ENCODE assay signal across 18 mouse cellular contexts in genomic region chr17:4472412-4472811, GRCm38 (mm10).
A peak's percentile ranks its signal among the peaks of the same experiment; 100 is the strongest.
DNase-seq lines count a peak whose midpoint lies in the region; ATAC-seq lines count a peak whose summit lies in the region.
"Had no signal": no experiment of that assay in that cellular context is flagged by ENCODE, and none has a peak within 500 bp of the region (broad histone marks: within the 10 kb centered on the region; RNA-seq: fewer than 3 reads in every experiment).

No protein-coding gene starts in this region.

- no peak overlapping the region for H3K27ac ChIP-seq in heart, embryonic 12.5 days (ENCODE audit: poor library complexity, severe bottlenecking)
- no peak overlapping the region for H3K27ac ChIP-seq in heart, embryonic 11.5 days (ENCODE audit: low read depth, low read length)
- peak overlapping the region; percentile 26; the same call in 1 of the 2 replicates for H3K27ac ChIP-seq in midbrain, embryonic 15.5 days
- H3K27ac ChIP-seq in midbrain, embryonic 11.5 days (ENCODE audit: low read depth, low read length) = no peak overlapping the region
- H3K27ac ChIP-seq in limb, embryonic 10.5 days = peak overlapping the region; percentile 31; the same call in 1 of the 2 replicates
- H3K27ac ChIP-seq: embryonic facial prominence, embryonic 13.5 days; forebrain, embryonic 12.5 days; heart, embryonic 15.5 days; hindbrain, embryonic 14.5 days had no signal

- peak overlapping the region; percentile 16; the same call in 1 of the 2 replicates for H3K9ac ChIP-seq in heart, embryonic 12.5 days
- no peak overlapping the region for H3K9ac ChIP-seq in heart, embryonic 11.5 days (ENCODE audit: low read depth, low read length)
- no peak overlapping the region for H3K9ac ChIP-seq in midbrain, embryonic 15.5 days
- no peak overlapping the region for H3K9ac ChIP-seq in midbrain, embryonic 11.5 days (ENCODE audit: low read length)
- H3K9ac ChIP-seq: embryonic facial prominence, embryonic 13.5 days; forebrain, embryonic 12.5 days; heart, embryonic 15.5 days; hindbrain, embryonic 14.5 days had no signal

- DNase-seq in midbrain, embryonic 11.5 days (ENCODE audit: low spot score, missing footprints) = no peak
- DNase-seq in limb, embryonic 10.5 days (ENCODE audit: low spot score) = no peak
- DNase-seq in right cerebral cortex, postnatal 4 days = no peak
- DNase-seq: adrenal gland, postnatal 14 days; cerebellum, adult 11 months; cerebellum, adult 8-10 months; cerebellum, postnatal 14 days; gastrocnemius, postnatal 36 days; heart, adult 11 months; heart, postnatal 14 days had no signal

- ATAC-seq in heart, embryonic 12.5 days (ENCODE audit: insufficient number of reproducible peaks, low FRiP score) = no peak
- ATAC-seq in heart, embryonic 11.5 days (replicated peaks; ENCODE audit: insufficient number of reproducible peaks, low FRiP score, low TSS enrichment) = no peak
- no peak for ATAC-seq in midbrain, embryonic 15.5 days (replicated peaks)
- ATAC-seq in midbrain, embryonic 11.5 days (ENCODE audit: low FRiP score) = no peak
- ATAC-seq in cerebellum, adult (ENCODE audit: insufficient number of reproducible peaks, low FRiP score, low TSS enrichment) = no peak

- no peaks in the 10 kb centered on the region for H3K27me3 ChIP-seq in heart, embryonic 12.5 days (replicated peaks)
- no peaks in the 10 kb centered on the region for H3K27me3 ChIP-seq in heart, embryonic 11.5 days (ENCODE audit: control insufficient read depth, insufficient read depth, low read length)
- no peaks in the 10 kb centered on the region for H3K27me3 ChIP-seq in midbrain, embryonic 15.5 days (replicated peaks)
- H3K27me3 ChIP-seq in midbrain, embryonic 11.5 days (ENCODE audit: control insufficient read depth, insufficient read depth, low read length) = no peaks in the 10 kb centered on the region
- H3K27me3 ChIP-seq in limb, embryonic 10.5 days (ENCODE audit: low read depth, poor library complexity, severe bottlenecking) = no peaks in the 10 kb centered on the region
- H3K27me3 ChIP-seq: embryonic facial prominence, embryonic 13.5 days; forebrain, embryonic 12.5 days; heart, embryonic 15.5 days had no signal

- H3K36me3 ChIP-seq in heart, embryonic 12.5 days = no peaks in the 10 kb centered on the region
- no peaks in the 10 kb centered on the region for H3K36me3 ChIP-seq in heart, embryonic 11.5 days (ENCODE audit: control insufficient read depth, insufficient read depth, low read length)
- no peaks in the 10 kb centered on the region for H3K36me3 ChIP-seq in midbrain, embryonic 15.5 days (replicated peaks)
- H3K36me3 ChIP-seq in midbrain, embryonic 11.5 days (ENCODE audit: control insufficient read depth, insufficient read depth, low read length) = no peaks in the 10 kb centered on the region
- H3K36me3 ChIP-seq in limb, embryonic 10.5 days = no peaks in the 10 kb centered on the region
- H3K36me3 ChIP-seq: embryonic facial prominence, embryonic 13.5 days; forebrain, embryonic 12.5 days; heart, embryonic 15.5 days had no signal

- WGBS in heart, embryonic 12.5 days = 73% methylated on average over 5 of the region's 5 CpGs
- 68% methylated on average over 5 of the region's 5 CpGs for WGBS in heart, embryonic 11.5 days (ENCODE audit: insufficient replicate concordance)
- 56% methylated on average over 5 of the region's 5 CpGs for WGBS in midbrain, embryonic 15.5 days
- 73% methylated on average over 5 of the region's 5 CpGs for WGBS in midbrain, embryonic 11.5 days
- WGBS in limb, embryonic 10.5 days = 56% methylated on average over 5 of the region's 5 CpGs

- H3K4me3 ChIP-seq in heart, embryonic 12.5 days = no peak overlapping the region
- no peak overlapping the region for H3K4me3 ChIP-seq in heart, embryonic 11.5 days (ENCODE audit: low read depth, low read length)
- no peak overlapping the region for H3K4me3 ChIP-seq in midbrain, embryonic 15.5 days
- H3K4me3 ChIP-seq in midbrain, embryonic 11.5 days (ENCODE audit: low read depth, low read length) = no peak overlapping the region
- no peak overlapping the region for H3K4me3 ChIP-seq in limb, embryonic 10.5 days
- H3K4me3 ChIP-seq: embryonic facial prominence, embryonic 13.5 days; forebrain, embryonic 12.5 days; heart, embryonic 15.5 days had no signal

- H3K4me1 ChIP-seq in heart, embryonic 12.5 days (replicated peaks) = peaks cover 24% of the 10 kb centered on the region
- H3K4me1 ChIP-seq in heart, embryonic 11.5 days (ENCODE audit: control insufficient read depth, insufficient read depth, low read length) = no peaks in the 10 kb centered on the region; the same call in 1 of the 2 replicates
- H3K4me1 ChIP-seq in midbrain, embryonic 15.5 days = peaks cover 4% of the 10 kb centered on the region; the same call in 1 of the 2 replicates
- no peaks in the 10 kb centered on the region for H3K4me1 ChIP-seq in midbrain, embryonic 11.5 days (ENCODE audit: control insufficient read depth, insufficient read depth, low read length)
- H3K4me1 ChIP-seq in limb, embryonic 10.5 days = peaks cover 10% of the 10 kb centered on the region
- H3K4me1 ChIP-seq: embryonic facial prominence, embryonic 13.5 days had no signal

- 0 out of 2 replicates have a peak, but pooled peaks cover 2% of the 10 kb centered on the region for H3K9me3 ChIP-seq in heart, embryonic 12.5 days (replicated peaks)
- no peaks in the 10 kb centered on the region for H3K9me3 ChIP-seq in heart, embryonic 11.5 days (replicated peaks; ENCODE audit: control insufficient read depth, low read length)
- H3K9me3 ChIP-seq in midbrain, embryonic 15.5 days = no peaks in the 10 kb centered on the region
- H3K9me3 ChIP-seq in midbrain, embryonic 11.5 days (ENCODE audit: control insufficient read depth, low read length) = no peaks in the 10 kb centered on the region
- no peaks in the 10 kb centered on the region for H3K9me3 ChIP-seq in limb, embryonic 10.5 days (replicated peaks)
- H3K9me3 ChIP-seq: embryonic facial prominence, embryonic 13.5 days; forebrain, embryonic 12.5 days; heart, embryonic 15.5 days had no signal

- no peak overlapping the region for H3K4me2 ChIP-seq in heart, embryonic 12.5 days
- H3K4me2 ChIP-seq in heart, embryonic 11.5 days = no peak overlapping the region
- H3K4me2 ChIP-seq in midbrain, embryonic 15.5 days = no peak overlapping the region
- no peak overlapping the region for H3K4me2 ChIP-seq in midbrain, embryonic 11.5 days
- H3K4me2 ChIP-seq: embryonic facial prominence, embryonic 13.5 days; forebrain, embryonic 12.5 days; heart, embryonic 15.5 days; hindbrain, embryonic 14.5 days had no signal

Comparison
In these comparisons a context has a peak if more than half of its experiments do, and no peak if none do; other contexts are left out.
1. H3K27ac ChIP-seq: peak in midbrain, embryonic 15.5 days (single experiment) and limb, embryonic 10.5 days (single experiment); none in heart, embryonic 12.5 days (single experiment), heart, embryonic 11.5 days (single experiment) and midbrain, embryonic 11.5 days (single experiment).